Mouse (Mus musculus): ENCODE results near the gene 9530068E07Rik.
A peak's percentile ranks its signal among the peaks of the same experiment; 100 is the strongest.
"Not testable (repeated sequence)": the region's sequence is repeated elsewhere in the genome, so short reads cannot be mapped to it uniquely, and the experiment has no call there.

9530068E07Rik gene

DNA sequence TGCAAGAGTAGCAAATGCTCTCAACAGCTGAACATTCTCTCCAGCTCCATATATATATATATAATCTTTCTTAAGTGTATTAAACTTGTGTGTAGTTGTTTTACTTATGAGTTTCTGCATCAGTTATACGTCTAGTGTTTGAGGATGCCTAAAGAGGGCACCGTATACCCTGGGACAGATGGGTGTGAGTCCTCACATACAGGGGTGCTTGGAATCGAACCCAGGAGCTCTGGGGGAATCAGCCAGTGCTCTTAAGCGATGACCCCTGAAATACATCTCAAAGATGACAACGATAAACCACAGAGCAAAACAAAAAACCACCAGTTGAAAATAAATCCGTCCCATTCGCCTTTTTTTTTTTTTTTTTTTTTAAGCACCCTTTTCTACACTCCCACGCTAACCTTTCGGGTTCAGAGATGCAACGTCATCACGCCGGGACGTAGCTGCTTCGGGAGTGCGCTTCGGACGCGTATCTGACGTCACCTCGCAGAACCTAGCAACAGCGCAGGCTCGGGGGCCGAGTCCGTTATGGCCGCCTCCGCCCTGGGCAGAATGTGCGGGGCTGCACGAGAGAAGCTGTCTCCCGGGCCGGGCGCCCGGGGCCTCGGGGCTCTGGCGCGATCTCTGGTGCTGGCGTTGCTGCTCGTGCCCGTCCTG lies at the start of gene 9530068E07Rik:
Gene 9530068E07Rik, plus strand, starts transcription at position 489 of the 657 bp plus-strand sequence.
- peak; percentile 93 to 97 for DNase-seq (ENCODE audit: inconsistent age in 2 of 2, low spot score in 1 of 2)

- DNase-seq (ENCODE audit: inconsistent age in 2 of 2, low spot score in 1 of 2), result peak in 1 of 2 experiments; percentile 72
These were observed 49.6 kb upstream of the 9530068E07Rik start for GRCm38 (mm10) chr11:52346635-52347005.

DNA sequence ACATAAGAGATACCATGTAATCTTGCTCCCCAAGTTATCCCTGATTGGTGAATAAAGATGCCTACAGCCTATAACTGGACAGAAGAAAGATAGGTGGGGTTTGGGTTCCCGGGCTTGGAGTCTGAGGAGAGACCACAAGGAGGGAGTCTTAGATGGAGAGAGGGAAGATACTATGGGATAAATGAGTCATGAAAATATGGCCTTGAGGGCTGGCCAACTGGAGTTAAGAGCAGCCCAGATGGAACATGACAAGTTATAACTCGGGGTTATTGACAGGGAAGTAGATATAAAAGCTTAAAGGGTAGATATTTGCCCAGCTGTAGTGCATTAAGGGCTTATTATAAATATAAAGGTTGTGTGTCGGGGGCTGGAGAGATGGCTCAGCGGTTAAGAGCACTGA lies 48.1 kb upstream of the 9530068E07Rik start:
- DNase-seq (ENCODE audit: inconsistent age in 2 of 2, low spot score in 1 of 2), result peak in 1 of 2 experiments; percentile 83

GRCm38 (mm10) chr11:52348724-52349123 lies 47.5 kb upstream of the 9530068E07Rik start:
- peak in 1 of 2 experiments; percentile 55 for DNase-seq (ENCODE audit: inconsistent age in 2 of 2, low spot score in 1 of 2)

GRCm38 (mm10) chr11:52350924-52351323 lies 45.3 kb upstream of the 9530068E07Rik start:
- DNase-seq (ENCODE audit: inconsistent age in 2 of 2, low spot score in 1 of 2), result peak; percentile 56 to 81

GRCm38 (mm10) chr11:52352271-52352670 lies 44.0 kb upstream of the 9530068E07Rik start:
- no peak for DNase-seq (ENCODE audit: inconsistent age in 2 of 2, low spot score in 1 of 2)

DNA sequence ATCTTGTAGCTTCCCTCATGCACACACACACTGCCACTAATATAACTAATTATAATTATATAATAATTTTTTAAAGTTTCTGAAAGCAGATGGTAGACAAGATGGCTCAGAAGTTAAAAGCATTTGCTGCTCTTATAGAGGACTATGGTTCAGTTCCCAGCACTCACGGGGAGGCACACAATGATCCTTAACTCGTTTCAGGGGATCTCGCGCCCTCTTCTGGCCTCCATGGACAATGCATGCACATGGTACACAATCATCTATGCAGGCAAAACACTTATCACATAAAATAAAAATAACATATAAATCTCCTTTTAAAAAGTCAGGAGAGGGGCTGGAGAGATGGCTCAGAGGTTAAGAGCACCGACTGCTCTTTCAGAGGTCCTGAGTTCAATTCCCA lies 41.6 kb upstream of the 9530068E07Rik start:
- no peak for DNase-seq (ENCODE audit: inconsistent age in 2 of 2, low spot score in 1 of 2)

GRCm38 (mm10) chr11:52355601-52356000 lies 40.6 kb upstream of the 9530068E07Rik start:
- no peak for DNase-seq (ENCODE audit: inconsistent age in 2 of 2, low spot score in 1 of 2)

GRCm38 (mm10) chr11:52357091-52357490 lies 39.1 kb upstream of the 9530068E07Rik start:
- not testable (repeated sequence) for DNase-seq (ENCODE audit: inconsistent age in 2 of 2, low spot score in 1 of 2)

DNA sequence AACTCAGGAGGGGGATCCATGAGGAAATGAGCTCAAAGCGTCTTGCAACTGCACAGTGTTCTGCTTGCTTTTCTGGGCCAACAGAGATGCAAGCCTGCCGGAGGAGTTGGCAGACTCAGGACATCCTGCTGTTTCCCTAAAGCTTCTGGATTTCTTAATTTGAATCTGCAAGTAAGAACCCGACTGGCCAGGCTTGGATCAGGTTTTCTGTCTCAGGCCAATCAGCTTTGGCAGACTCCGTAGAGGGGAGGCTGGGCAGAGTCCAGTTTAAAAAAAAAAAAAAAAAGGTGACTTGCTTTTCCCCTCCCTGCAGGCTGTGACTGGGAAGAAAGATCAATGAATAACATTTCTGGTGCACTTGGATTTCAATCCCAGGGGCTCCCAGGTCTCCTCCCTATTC lies 37.7 kb upstream of the 9530068E07Rik start:
- peak in 1 of 2 experiments; percentile 57 for DNase-seq (ENCODE audit: inconsistent age in 2 of 2, low spot score in 1 of 2)

- DNase-seq (ENCODE audit: inconsistent age in 2 of 2, low spot score in 1 of 2), result peak in 1 of 2 experiments; percentile 50
These were observed 36.4 kb upstream of the 9530068E07Rik start for GRCm38 (mm10) chr11:52359686-52360470.

GRCm38 (mm10) chr11:52360471-52361277 lies 35.6 kb upstream of the 9530068E07Rik start, which contains the start of gene Vdac1:
Vdac1 (plus strand) TSS chr11:52360860.
- peak; percentile 94 to 97 for DNase-seq (ENCODE audit: inconsistent age in 2 of 2, low spot score in 1 of 2)

GRCm38 (mm10) chr11:52361287-52361921 lies 34.8 kb upstream of the 9530068E07Rik start:
- peak; percentile 75 to 91 for DNase-seq (ENCODE audit: inconsistent age in 2 of 2, low spot score in 1 of 2)

- peak in 1 of 2 experiments; percentile 36 for DNase-seq (ENCODE audit: inconsistent age in 2 of 2, low spot score in 1 of 2)
These were observed 31.9 kb upstream of the 9530068E07Rik start for GRCm38 (mm10) chr11:52364376-52364775.

GRCm38 (mm10) chr11:52365143-52365542 lies 31.1 kb upstream of the 9530068E07Rik start:
- DNase-seq (ENCODE audit: inconsistent age in 2 of 2, low spot score in 1 of 2), result peak in 1 of 2 experiments; percentile 61

DNA sequence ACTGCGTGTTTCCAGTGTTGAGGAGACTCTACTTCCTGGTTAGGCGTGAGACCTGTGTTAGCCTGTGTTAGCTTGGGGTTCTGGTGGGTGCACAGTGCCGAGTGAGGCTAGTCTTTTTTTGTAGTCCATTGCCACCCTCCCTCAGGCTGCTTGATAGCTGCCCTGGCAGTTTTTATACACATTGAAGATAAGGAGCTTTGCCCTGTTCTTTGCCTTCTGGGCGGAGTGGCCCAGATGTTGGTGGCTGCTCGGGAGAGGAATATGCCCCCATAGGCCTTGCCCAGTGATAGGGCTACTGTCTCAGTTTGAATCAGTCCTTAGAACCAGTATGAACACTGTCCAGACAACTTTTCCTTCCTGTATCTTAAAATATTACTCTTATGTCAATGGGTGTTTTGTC lies 29.9 kb upstream of the 9530068E07Rik start:
- no peak for DNase-seq (ENCODE audit: inconsistent age in 2 of 2, low spot score in 1 of 2)

GRCm38 (mm10) chr11:52368176-52368985 lies 27.8 kb upstream of the 9530068E07Rik start:
- DNase-seq (ENCODE audit: inconsistent age in 2 of 2, low spot score in 1 of 2), result peak in 1 of 2 experiments; percentile 43

- DNase-seq (ENCODE audit: inconsistent age in 2 of 2, low spot score in 1 of 2), result peak in 1 of 2 experiments; percentile 56
These were observed 26.7 kb upstream of the 9530068E07Rik start for GRCm38 (mm10) chr11:52369252-52370134.

DNA sequence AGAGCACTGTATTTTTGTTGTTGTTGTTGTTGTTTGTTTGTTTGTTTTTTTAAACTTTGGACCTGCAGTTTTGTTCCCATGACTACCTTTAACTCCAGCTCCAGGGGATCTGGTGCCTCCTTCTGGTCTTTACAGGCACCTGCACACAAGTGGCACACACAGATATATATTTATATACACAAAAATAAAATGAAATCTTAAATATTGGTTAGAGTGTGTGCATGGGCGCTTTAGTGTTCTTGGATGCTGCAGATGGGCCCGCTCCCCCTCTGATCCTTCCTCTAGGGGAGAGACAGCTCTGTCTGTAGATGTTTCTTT lies 26.1 kb upstream of the 9530068E07Rik start:
- no peak for DNase-seq (ENCODE audit: inconsistent age in 2 of 2, low spot score in 1 of 2)

Measured in adrenal gland, adult (tissue).